Mouse (Mus musculus): ENCODE measurements around the gene Qk. TPM values are rescaled to one million over a fixed set of nuclear protein-coding genes. Genes with fewer than 3 reads are reported as not detected.

Qk gene
- polyA plus RNA-seq, 1 experiment from 2014 or later = 43.3 TPM

GRCm38 (mm10) chr17:10306424-10306823 is 13.2 kb downstream of the Qk start:
- H3K9ac ChIP-seq = no peak overlapping the region
- H3K27ac ChIP-seq = 0 out of 2 replicates have a peak overlapping the region, but pooled peaks have one; percentile 31
- 25% methylated on average over 2 of the region's 2 CpGs for WGBS
- H3K27me3 ChIP-seq = no peaks in the 10 kb centered on the region
- H3K4me3 ChIP-seq = no peak overlapping the region
- H3K9me3 ChIP-seq (replicated peaks) = no peaks in the 10 kb centered on the region
- H3K4me1 ChIP-seq (replicated peaks) = peaks cover 28% of the 10 kb centered on the region
- no peaks in the 10 kb centered on the region for H3K36me3 ChIP-seq
- H3K4me2 ChIP-seq = peak overlapping the region; percentile 39
- no peak for ATAC-seq (replicated peaks; ENCODE audit: insufficient number of reproducible peaks, insufficient read depth, low FRiP score, low read depth)

GRCm38 (mm10) chr17:10304001-10304400 is 15.7 kb downstream of the Qk start:
- Histone ChIP-seq H3K27ac (peak overlapping the region; percentile 60), H3K36me3 (no peaks in the 10 kb centered on the region), H3K4me2 (peak overlapping the region; percentile 43), H3K9ac (peak overlapping the region; percentile 31; the same call in 1 of the 2 replicates), H3K27me3 (no peaks in the 10 kb centered on the region), H3K9me3 (replicated peaks) (no peaks in the 10 kb centered on the region), H3K4me3 (0 out of 2 replicates have a peak overlapping the region, but pooled peaks have one; percentile 3), H3K4me1 (replicated peaks) (peaks cover 25% of the 10 kb centered on the region)
- no peak for ATAC-seq (replicated peaks; ENCODE audit: insufficient number of reproducible peaks, insufficient read depth, low FRiP score, low read depth)

GRCm38 (mm10) chr17:10300968-10301795 is 18.5 kb downstream of the Qk start:
- H3K9me3 ChIP-seq (replicated peaks) = no peaks in the 10 kb centered on the region
- H3K36me3 ChIP-seq = no peaks in the 10 kb centered on the region
- WGBS = 35% methylated on average over 4 of the region's 4 CpGs
- H3K4me2 ChIP-seq = peak overlapping the region; percentile 39
- peak overlapping the region; percentile 15; the same call in 1 of the 2 replicates for H3K27ac ChIP-seq
- H3K4me1 ChIP-seq (replicated peaks) = peaks cover 23% of the 10 kb centered on the region
- no peaks in the 10 kb centered on the region for H3K27me3 ChIP-seq
- no peak for ATAC-seq (replicated peaks; ENCODE audit: insufficient number of reproducible peaks, insufficient read depth, low FRiP score, low read depth)
- peak overlapping the region; percentile 29; the same call in 1 of the 2 replicates for H3K9ac ChIP-seq
- no peak overlapping the region; the same call in 1 of the 2 replicates for H3K4me3 ChIP-seq

GRCm38 (mm10) chr17:10299396-10299795 is 20.3 kb downstream of the Qk start:
- H3K27me3 ChIP-seq = no peaks in the 10 kb centered on the region
- no peak overlapping the region for H3K4me3 ChIP-seq
- no peak for ATAC-seq (replicated peaks; ENCODE audit: insufficient number of reproducible peaks, insufficient read depth, low FRiP score, low read depth)
- no peaks in the 10 kb centered on the region for H3K9me3 ChIP-seq (replicated peaks)
- H3K27ac ChIP-seq = no peak overlapping the region
- H3K4me1 ChIP-seq (replicated peaks) = peaks cover 22% of the 10 kb centered on the region
- H3K9ac ChIP-seq = no peak overlapping the region
- H3K36me3 ChIP-seq = no peaks in the 10 kb centered on the region
- WGBS = 55% methylated on average over 1 of the region's 1 CpGs
- no peak overlapping the region for H3K4me2 ChIP-seq

GRCm38 (mm10) chr17:10292520-10292919 is 27.1 kb downstream of the Qk start:
- Histone ChIP-seq H3K27me3 (no peaks in the 10 kb centered on the region), H3K36me3 (no peaks in the 10 kb centered on the region), H3K27ac (no peak overlapping the region), H3K4me1 (replicated peaks) (peaks cover 27% of the 10 kb centered on the region), H3K9me3 (replicated peaks) (no peaks in the 10 kb centered on the region), H3K4me3 (no peak overlapping the region), H3K9ac (no peak overlapping the region), H3K4me2 (0 out of 2 replicates have a peak overlapping the region, but pooled peaks have one; percentile 23)
- no peak for ATAC-seq (replicated peaks; ENCODE audit: insufficient number of reproducible peaks, insufficient read depth, low FRiP score, low read depth)
- 41% methylated on average over 2 of the region's 2 CpGs for WGBS

- H3K4me1 ChIP-seq (replicated peaks) = peaks cover 39% of the 10 kb centered on the region
- H3K4me2 ChIP-seq = peak overlapping the region; percentile 21; the same call in 1 of the 2 replicates
- H3K9me3 ChIP-seq (replicated peaks) = no peaks in the 10 kb centered on the region
- H3K9ac ChIP-seq = no peak overlapping the region
- no peak overlapping the region for H3K27ac ChIP-seq
- ATAC-seq (replicated peaks; ENCODE audit: insufficient number of reproducible peaks, insufficient read depth, low FRiP score, low read depth) = no peak
- no peaks in the 10 kb centered on the region for H3K27me3 ChIP-seq
- no peak overlapping the region for H3K4me3 ChIP-seq
- 41% methylated on average over 2 of the region's 2 CpGs for WGBS
- peaks cover 9% of the 10 kb centered on the region for H3K36me3 ChIP-seq
These were observed 34.9 kb downstream of the Qk start for GRCm38 (mm10) chr17:10284772-10285171.

GRCm38 (mm10) chr17:10279532-10279931 is 40.1 kb downstream of the Qk start:
- WGBS = 72% methylated on average over 2 of the region's 2 CpGs
- H3K27me3 ChIP-seq = no peaks in the 10 kb centered on the region
- no peak overlapping the region for H3K4me2 ChIP-seq
- no peaks in the 10 kb centered on the region for H3K9me3 ChIP-seq (replicated peaks)
- ATAC-seq (replicated peaks; ENCODE audit: insufficient number of reproducible peaks, insufficient read depth, low FRiP score, low read depth) = no peak
- peaks cover 17% of the 10 kb centered on the region for H3K4me1 ChIP-seq (replicated peaks)
- peaks cover 12% of the 10 kb centered on the region for H3K36me3 ChIP-seq
- no peak overlapping the region for H3K27ac ChIP-seq
- no peak overlapping the region for H3K9ac ChIP-seq
- H3K4me3 ChIP-seq = no peak overlapping the region

- no peak overlapping the region for H3K4me2 ChIP-seq
- no peaks in the 10 kb centered on the region for H3K27me3 ChIP-seq
- no peaks in the 10 kb centered on the region for H3K9me3 ChIP-seq (replicated peaks)
- H3K4me3 ChIP-seq = no peak overlapping the region
- no peak overlapping the region for H3K9ac ChIP-seq
- H3K4me1 ChIP-seq (replicated peaks) = peaks cover 22% of the 10 kb centered on the region
- H3K36me3 ChIP-seq = peaks cover 8% of the 10 kb centered on the region
- WGBS = 69% methylated on average over 3 of the region's 3 CpGs
- H3K27ac ChIP-seq = no peak overlapping the region
- ATAC-seq (replicated peaks; ENCODE audit: insufficient number of reproducible peaks, insufficient read depth, low FRiP score, low read depth) = no peak
These were observed 50.1 kb downstream of the Qk start for GRCm38 (mm10) chr17:10269518-10269917.

GRCm38 (mm10) chr17:10268468-10268867 is 51.2 kb downstream of the Qk start:
- peak; percentile 70; the same call in 1 of the 2 replicates for ATAC-seq (replicated peaks; ENCODE audit: insufficient number of reproducible peaks, insufficient read depth, low FRiP score, low read depth)
- Histone ChIP-seq H3K4me3 (no peak overlapping the region), H3K9me3 (replicated peaks) (no peaks in the 10 kb centered on the region), H3K27me3 (no peaks in the 10 kb centered on the region), H3K4me2 (no peak overlapping the region), H3K9ac (no peak overlapping the region), H3K27ac (no peak overlapping the region), H3K36me3 (peaks cover 4% of the 10 kb centered on the region), H3K4me1 (replicated peaks) (peaks cover 22% of the 10 kb centered on the region)
- WGBS = 59% methylated on average over 1 of the region's 1 CpGs

- WGBS = 65% methylated on average over 4 of the region's 4 CpGs
These were observed 53.4 kb downstream of the Qk start for GRCm38 (mm10) chr17:10266207-10266606.

GRCm38 (mm10) chr17:10251252-10251958 is 68.2 kb downstream of the Qk start:
- no peaks in the 10 kb centered on the region for H3K9me3 ChIP-seq (replicated peaks)
- H3K27ac ChIP-seq = peak overlapping the region; percentile 20; the same call in 1 of the 2 replicates
- H3K4me1 ChIP-seq (replicated peaks) = peaks cover 14% of the 10 kb centered on the region
- no peak overlapping the region for H3K4me3 ChIP-seq
- no peak overlapping the region for H3K4me2 ChIP-seq
- no peaks in the 10 kb centered on the region for H3K27me3 ChIP-seq
- no peaks in the 10 kb centered on the region for H3K36me3 ChIP-seq
- ATAC-seq (replicated peaks; ENCODE audit: insufficient number of reproducible peaks, insufficient read depth, low FRiP score, low read depth) = no peak
- WGBS = 56% methylated on average over 4 of the region's 4 CpGs
- H3K9ac ChIP-seq = no peak overlapping the region

More at GRCm38 (mm10) chr17:10266207-10266606, 53.4 kb downstream of the Qk start:
- Histone ChIP-seq H3K27ac (no peak overlapping the region), H3K36me3 (peaks cover 3% of the 10 kb centered on the region; the same call in 1 of the 2 replicates), H3K9ac (no peak overlapping the region), H3K4me3 (no peak overlapping the region), H3K27me3 (no peaks in the 10 kb centered on the region), H3K4me2 (no peak overlapping the region), H3K9me3 (replicated peaks) (no peaks in the 10 kb centered on the region), H3K4me1 (replicated peaks) (peaks cover 22% of the 10 kb centered on the region)
- ATAC-seq (replicated peaks; ENCODE audit: insufficient number of reproducible peaks, insufficient read depth, low FRiP score, low read depth) = no peak

Measured in heart, embryonic 15.5 days (tissue).